Mouse (Mus musculus): Measurements from ENCODE around the gene Lmo2. TPM values are rescaled to one million over a fixed set of nuclear protein-coding genes. Genes with fewer than 3 reads are reported as not detected.
A peak's percentile ranks its signal among the peaks of the same experiment; 100 is the strongest.

Lmo2 gene
- total and polyA plus RNA-seq, 3 experiments: 43.3 to 108 (median 63.6) TPM

DNA sequence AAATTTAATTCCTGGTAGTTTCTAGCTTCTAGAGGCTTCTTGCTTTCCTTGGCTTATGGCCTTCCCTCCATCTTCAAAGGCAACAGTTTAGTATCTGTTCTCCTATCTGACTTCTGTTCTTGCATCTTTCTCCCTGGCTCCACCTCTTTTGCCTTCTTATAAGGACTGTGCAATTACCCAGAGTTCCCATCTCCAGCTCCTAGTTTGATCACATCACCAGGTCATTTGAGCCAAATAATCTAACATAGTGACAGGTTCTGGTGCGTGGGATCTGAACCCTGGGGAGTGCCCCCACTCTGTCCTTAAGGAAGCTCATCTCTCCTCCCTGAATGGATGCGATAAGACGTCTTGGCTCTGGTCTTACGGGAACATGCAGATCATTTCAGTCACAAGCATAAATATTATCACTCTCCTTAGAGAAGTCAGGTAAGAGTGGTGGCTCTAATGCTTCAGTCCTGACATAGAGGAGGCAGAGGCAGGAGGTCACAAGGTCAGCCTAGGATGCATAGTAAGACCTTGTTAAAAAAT is 31.1 kb upstream of the Lmo2 start:
- dilution Hi-C loops (cut with MboI; ENCODE audit: extremely low pct_ligation_motif_present, extremely low pct_unique_long_range_greater_than_20kb, low sequenced_read_pairs): no loop called here
- in situ Hi-C loops (cut with MboI; ENCODE audit: low pct_ligation_motif_present, low pct_unique_long_range_greater_than_20kb, low sequenced_read_pairs): no loop called here
- no peak overlapping the region for H3K9ac ChIP-seq (ENCODE audit: insufficient read depth, low read depth)
- peaks cover 9 to 13% of the 10 kb centered on the region in 2 experiments for H3K4me1 ChIP-seq (ENCODE audit: control insufficient read depth in 1 of 2, insufficient read depth in 2 of 2)
- H3K4me3 ChIP-seq (replicated peaks in 1 of 3; ENCODE audit: low read depth in 2 of 3, low read length in 2 of 3, poor library complexity in 1 of 3): no peak overlapping the region
- no peak overlapping the region for H3K4me2 ChIP-seq (ENCODE audit: insufficient read depth, low read depth, poor library complexity, severe bottlenecking)
- DNase-seq (ENCODE audit: extremely low read depth): no peak
- H3K79me2 ChIP-seq (replicated peaks; ENCODE audit: control insufficient read depth, extremely low read depth, insufficient read depth, poor library complexity, severe bottlenecking): no peaks in the 10 kb centered on the region
- TF ChIP-seq NELFE (IDR thresholded peaks at IDR 0.05; ENCODE audit: low read depth, low read length): no peak
- no peak for TF ChIP-seq SMC3 (IDR thresholded peaks at IDR 0.05; ENCODE audit: low read depth, low read length)
- TF ChIP-seq RAD21 (IDR thresholded peaks at IDR 0.05; ENCODE audit: low read depth, low read length): no peak
- no peak for TF ChIP-seq MYC (IDR thresholded peaks at IDR 0.05; ENCODE audit: low read depth, low read length)
- TF ChIP-seq MEF2A (IDR thresholded peaks at IDR 0.05; ENCODE audit: borderline replicate concordance, low read depth, low read length): no peak
- no peak for TF ChIP-seq UBTF (IDR thresholded peaks at IDR 0.05; ENCODE audit: low read depth, low read length)
- TF ChIP-seq EP300 (IDR thresholded peaks at IDR 0.05; ENCODE audit: low read length): no peak
- TF ChIP-seq IRF4 (IDR thresholded peaks at IDR 0.05; ENCODE audit: low read depth, low read length): no peak
- TF ChIP-seq CHD2 (IDR thresholded peaks at IDR 0.05; ENCODE audit: low read length): no peak
- no peak for TF ChIP-seq JUN (IDR thresholded peaks at IDR 0.05; ENCODE audit: insufficient read depth, low read depth, low read length)
- no peak for TF ChIP-seq USF1 (IDR thresholded peaks at IDR 0.05; ENCODE audit: low read depth, low read length)
- TF ChIP-seq USF2 (conservative IDR thresholded peaks at IDR 0.05; ENCODE audit: low read depth, low read length): no peak
- TF ChIP-seq TBP (conservative IDR thresholded peaks at IDR 0.05; ENCODE audit: low read depth, low read length): no peak
- TF ChIP-seq ZNF384 (IDR thresholded peaks at IDR 0.05; ENCODE audit: low read depth, low read length): no peak
- no peak for TF ChIP-seq ZC3H11A (IDR thresholded peaks at IDR 0.05; ENCODE audit: low read depth, low read length)
- TF ChIP-seq E2F4 (IDR thresholded peaks at IDR 0.05; ENCODE audit: insufficient replicate concordance, low read depth, low read length): no peak
- no peak for TF ChIP-seq ZMIZ1 (IDR thresholded peaks at IDR 0.05; ENCODE audit: low read depth, low read length)
- H3K36me3 ChIP-seq (replicated peaks in 1 of 2; ENCODE audit: control insufficient read depth in 1 of 2, insufficient read depth in 1 of 2, low read length in 1 of 2): no peaks in the 10 kb centered on the region
- no peaks in the 10 kb centered on the region for H3K27me3 ChIP-seq (replicated peaks)
- H3K9me3 ChIP-seq (replicated peaks; ENCODE audit: low read length): peaks cover 2% of the 10 kb centered on the region
- no peak overlapping the region for H3K27ac ChIP-seq (ENCODE audit: insufficient read depth, low read depth)

DNA sequence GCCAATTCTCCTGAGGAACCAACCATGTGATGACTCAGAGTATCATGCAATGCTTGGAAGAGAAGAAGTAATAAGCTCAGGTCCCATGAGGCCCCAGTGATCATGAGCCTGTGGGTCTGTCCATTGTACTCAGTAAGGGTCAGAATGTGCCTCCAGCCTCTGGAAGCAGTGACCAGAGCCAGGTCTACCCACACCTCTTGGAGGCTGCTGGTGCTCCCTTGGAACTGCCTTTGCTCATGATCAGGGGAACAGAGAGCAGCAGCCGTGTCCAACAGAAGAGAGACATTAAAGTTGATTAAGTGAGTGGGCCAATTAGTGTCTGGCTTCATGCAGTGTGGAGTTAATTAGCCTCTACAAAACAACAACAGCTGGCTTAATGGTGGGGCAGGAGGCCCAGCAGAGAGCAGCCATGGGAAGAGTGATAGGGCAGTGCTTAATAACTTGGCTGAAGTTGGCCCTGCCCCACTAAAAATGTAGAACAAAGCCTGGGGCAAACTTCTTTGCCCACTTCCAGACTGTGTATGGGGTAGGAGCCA is 30.1 kb upstream of the Lmo2 start:
- DNase-seq (ENCODE audit: extremely low read depth): no peak
- in situ Hi-C loops (cut with MboI; ENCODE audit: low pct_ligation_motif_present, low pct_unique_long_range_greater_than_20kb, low sequenced_read_pairs) (no loop called here), dilution Hi-C loops (cut with MboI; ENCODE audit: extremely low pct_ligation_motif_present, extremely low pct_unique_long_range_greater_than_20kb, low sequenced_read_pairs) (no loop called here)
- TF ChIP-seq NELFE (IDR thresholded peaks at IDR 0.05; ENCODE audit: low read depth, low read length): no peak
- no peak for TF ChIP-seq MYC (IDR thresholded peaks at IDR 0.05; ENCODE audit: low read depth, low read length)
- peak; percentile 25; the same call in 1 of the 2 replicates for TF ChIP-seq ETS1 (conservative IDR thresholded peaks at IDR 0.05; ENCODE audit: low read depth, low read length)
- TF ChIP-seq RAD21 (IDR thresholded peaks at IDR 0.05; ENCODE audit: low read depth, low read length): no peak
- TF ChIP-seq GABPA (IDR thresholded peaks at IDR 0.05; ENCODE audit: insufficient replicate concordance, low read depth, low read length): no peak
- TF ChIP-seq PAX5 (IDR thresholded peaks at IDR 0.05; ENCODE audit: low read length): no peak
- no peak for TF ChIP-seq USF1 (IDR thresholded peaks at IDR 0.05; ENCODE audit: low read depth, low read length)
- Histone ChIP-seq H3K79me2 (replicated peaks; ENCODE audit: control insufficient read depth, extremely low read depth, insufficient read depth, poor library complexity, severe bottlenecking) (no peaks in the 10 kb centered on the region), H3K9ac (ENCODE audit: insufficient read depth, low read depth) (no peak overlapping the region), H3K27me3 (replicated peaks) (no peaks in the 10 kb centered on the region), H3K4me2 (ENCODE audit: insufficient read depth, low read depth, poor library complexity, severe bottlenecking) (no peak overlapping the region), H3K4me3 (replicated peaks in 1 of 3; ENCODE audit: low read depth in 2 of 3, low read length in 2 of 3, poor library complexity in 1 of 3) (no peak overlapping the region), H3K4me1 (ENCODE audit: control insufficient read depth in 1 of 2, insufficient read depth in 2 of 2) (peaks cover 11 to 18% of the 10 kb centered on the region in 2 experiments), H3K9me3 (replicated peaks; ENCODE audit: low read length) (peaks cover 2% of the 10 kb centered on the region), H3K27ac (ENCODE audit: insufficient read depth, low read depth) (no peak overlapping the region), H3K36me3 (replicated peaks in 1 of 2; ENCODE audit: control insufficient read depth in 1 of 2, insufficient read depth in 1 of 2, low read length in 1 of 2) (no peaks in the 10 kb centered on the region)
